Mouse (Mus musculus): ENCODE results near the gene Dusp8. TPM values are rescaled to one million over a fixed set of nuclear protein-coding genes. Genes with fewer than 3 reads are reported as not detected.

Dusp8 gene
- total and polyA plus RNA-seq, 3 experiments, result 10.7 to 15.9 (median 11.1) TPM

DNA sequence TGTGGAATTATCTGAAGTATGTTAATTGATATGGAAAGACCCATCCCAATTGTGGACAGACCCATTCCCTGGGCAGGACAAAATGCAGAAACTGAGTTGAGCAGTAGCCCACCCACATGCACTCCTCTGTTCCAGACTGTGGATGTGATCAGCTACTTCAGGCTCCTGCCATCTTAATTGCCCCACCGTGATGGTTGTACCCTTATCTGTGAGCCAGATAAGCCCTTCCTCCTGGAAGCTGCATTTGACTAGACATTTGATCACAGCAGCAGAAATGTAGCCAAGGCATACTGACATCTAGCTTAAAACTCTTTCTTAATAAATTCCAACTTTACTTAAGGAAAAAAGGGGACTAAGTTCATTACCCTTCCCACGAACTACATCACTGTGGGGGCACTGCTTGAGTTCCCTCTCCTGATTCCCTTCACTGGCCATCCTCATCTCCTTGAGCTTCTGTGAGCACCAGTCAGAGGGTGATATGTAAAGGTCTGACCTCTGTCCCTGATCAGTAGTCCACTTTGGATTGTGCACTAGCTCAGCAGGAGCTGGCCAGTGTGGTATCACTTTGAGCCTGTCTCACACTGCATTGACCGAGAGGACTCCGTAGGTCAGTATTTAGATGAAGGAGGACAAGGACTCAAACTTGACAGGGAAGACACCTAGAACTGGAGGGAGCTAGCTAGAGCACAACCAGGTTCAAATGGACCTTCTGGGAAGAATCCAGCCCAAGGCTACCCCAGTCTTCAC is 9.3 kb downstream of the Dusp8 start:
- DNase-seq, result no peak

DNA sequence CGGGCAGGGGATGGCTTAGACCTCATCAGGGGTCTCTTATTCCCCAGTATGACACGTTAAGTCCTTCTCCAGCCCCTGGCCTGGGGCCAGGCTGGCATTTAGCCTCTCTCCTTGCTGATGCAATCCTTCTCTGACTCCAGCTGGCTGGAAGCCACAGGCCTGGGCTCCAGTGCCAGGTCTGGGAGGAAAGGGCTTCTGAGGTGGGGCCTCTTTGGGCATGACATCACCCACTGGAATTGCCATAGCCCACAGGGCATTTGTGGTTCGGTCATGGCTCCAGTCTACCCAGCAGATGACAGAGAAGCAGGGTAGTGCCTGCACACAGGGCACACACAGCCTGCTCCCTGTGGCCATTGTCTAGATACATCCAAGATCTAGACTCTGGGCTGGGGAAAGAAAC is 10.8 kb downstream of the Dusp8 start:
- peak; percentile 95 for DNase-seq

DNA sequence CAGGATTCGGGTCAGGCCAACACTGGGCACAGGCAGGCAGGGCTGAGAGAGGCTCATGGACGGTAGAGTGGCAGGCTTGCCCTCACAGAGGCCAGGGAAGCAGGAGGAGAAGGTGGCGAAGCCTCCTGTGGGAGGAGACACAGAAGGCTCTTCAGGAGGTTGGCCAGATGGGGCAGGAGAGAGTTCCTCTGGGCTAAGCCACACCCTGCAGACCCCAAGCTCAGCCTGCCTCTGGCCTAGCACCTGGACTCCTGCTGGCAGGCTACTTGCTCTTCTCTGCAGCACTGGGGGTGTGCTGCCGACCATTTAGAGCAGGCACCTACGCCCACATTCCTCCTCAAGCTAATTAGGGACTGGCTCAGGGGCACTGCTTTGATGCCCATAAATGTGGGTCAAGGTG is 11.2 kb downstream of the Dusp8 start:
- no peak for DNase-seq

DNA sequence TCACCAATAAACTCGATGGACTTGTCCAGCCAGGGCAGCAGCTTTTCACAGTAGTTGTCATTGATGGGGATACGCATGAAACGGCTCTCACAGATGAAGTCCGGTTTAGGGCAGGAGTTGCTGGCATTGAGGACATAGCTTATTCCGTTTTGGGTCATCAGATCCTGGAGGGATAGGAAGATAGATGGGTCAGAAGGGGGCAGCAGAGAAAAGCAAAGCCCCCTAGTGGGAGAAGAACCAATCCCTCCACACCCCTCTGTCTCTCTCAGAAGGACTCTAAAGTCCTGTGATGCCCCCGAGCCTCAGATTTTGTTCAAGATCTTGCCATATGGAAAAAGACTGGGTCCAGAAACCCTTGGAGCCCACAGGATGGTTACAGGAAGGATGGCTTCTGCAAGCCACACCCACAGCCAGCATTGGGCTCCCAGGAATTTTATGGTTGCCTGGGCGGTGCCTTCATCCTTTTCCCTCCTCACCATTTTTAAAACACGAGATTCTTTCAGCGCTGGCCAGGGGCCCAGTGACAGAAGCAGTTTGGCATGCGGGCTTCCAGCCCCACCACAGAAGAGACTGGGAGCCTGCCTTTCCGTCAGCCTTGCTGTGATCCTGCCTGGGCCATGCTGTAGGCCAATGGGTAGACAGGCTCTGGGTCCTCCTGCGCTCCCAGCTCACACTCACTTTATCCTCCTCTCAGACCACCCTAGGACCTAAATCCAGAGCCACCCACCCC is 11.9 kb downstream of the Dusp8 start:
- peak; percentile 65 for DNase-seq

DNA sequence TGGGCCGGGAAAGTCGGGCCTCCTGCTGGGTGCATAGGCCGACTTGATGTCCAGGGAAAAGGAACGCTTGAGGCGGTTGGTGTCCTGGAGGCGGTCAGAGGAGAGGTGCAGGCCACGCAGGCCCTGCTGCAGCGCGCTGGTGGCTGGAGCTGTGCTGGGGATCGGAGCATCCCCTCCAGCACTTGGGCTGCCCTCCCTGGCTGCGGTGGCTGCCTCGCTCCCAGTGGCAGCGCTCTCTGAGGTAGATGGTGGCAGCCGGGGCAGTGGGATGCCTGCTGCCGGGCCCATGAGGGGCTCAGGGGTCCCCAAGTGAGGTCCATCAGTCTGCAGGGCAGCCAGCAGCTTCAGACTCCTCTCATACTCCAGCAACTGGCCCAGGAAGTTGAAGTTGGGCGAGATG is 13.0 kb downstream of the Dusp8 start:
- no peak for DNase-seq

DNA sequence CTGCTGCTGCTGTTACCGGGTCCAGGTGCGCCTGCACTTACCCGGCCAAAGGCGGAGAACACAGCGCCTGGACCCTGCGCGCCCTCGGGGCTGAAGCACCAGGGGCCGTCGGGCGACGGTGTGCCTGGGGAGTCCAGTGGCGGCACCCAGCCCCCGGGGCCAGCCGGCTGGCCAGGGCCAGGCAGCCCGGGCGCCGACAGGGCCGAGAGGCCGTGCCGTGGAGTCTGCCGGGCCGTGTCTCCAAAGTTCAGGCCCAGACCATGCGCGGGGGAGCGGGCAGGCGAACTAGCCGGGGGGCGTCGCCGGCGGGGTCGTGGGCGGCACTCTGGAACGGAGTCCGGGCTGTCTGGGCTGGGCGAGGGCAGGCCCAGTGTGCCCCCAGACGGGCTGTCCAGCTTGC is 13.5 kb downstream of the Dusp8 start:
- DNase-seq, result no peak

DNA sequence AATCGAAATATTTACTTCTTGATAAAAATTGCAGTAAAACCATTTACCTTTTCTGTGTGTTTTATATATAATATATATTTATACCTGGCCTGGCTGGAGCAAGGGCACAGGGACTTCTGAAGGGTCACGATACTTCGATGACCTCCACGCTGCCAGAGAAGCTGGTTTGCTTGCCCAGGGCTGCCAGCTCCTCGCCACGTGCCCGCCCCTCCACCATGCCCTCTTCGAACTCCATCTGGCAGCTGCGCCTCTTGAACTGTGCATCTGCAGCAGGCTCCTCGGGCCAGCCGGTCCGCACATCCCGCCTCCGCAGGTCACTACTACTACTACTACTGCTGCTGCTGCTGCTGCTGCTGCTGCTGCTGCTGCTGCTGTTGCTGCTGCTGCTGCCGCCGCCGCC is 13.9 kb downstream of the Dusp8 start:
- DNase-seq, result no peak

DNA sequence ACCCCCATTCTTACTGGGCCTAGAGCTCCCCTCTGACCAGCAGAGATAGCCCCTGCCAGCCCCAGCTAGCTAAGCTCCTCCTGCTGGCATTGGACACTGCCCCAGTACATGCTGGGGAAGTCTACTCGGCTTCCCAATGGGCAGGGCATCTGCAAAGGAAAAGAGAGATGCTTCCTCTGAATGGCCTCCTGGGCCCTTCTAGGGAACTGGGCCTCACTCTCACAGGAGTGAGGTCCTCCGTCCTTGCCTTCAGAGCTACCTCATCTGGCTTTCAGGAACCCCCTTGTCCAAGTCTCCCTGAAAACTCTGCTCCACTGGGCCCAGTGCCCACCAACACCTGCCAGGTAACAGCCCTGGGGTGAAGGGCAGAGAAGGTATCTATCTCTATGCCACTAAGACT is 14.8 kb downstream of the Dusp8 start:
- no peak for DNase-seq

DNA sequence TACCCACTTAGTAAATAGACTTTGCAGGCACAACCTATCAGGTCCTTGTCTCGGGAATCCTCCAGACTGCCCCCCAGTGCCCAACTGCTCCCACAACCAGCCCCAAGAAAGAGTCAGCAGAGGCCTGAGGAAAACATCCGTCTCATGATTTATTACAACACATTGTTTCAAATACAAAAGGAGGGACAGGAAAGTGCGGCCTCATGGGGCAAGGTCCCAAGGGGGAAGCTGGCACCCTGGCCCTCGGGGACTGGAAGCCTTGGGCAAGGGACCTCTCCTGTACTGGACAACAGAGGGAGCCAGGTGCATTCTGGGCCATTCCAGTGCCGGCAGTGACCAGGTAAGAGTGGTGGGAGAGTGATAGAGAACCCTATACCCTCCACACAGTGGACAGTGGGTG is 16.3 kb downstream of the Dusp8 start:
- no peak for DNase-seq

DNA sequence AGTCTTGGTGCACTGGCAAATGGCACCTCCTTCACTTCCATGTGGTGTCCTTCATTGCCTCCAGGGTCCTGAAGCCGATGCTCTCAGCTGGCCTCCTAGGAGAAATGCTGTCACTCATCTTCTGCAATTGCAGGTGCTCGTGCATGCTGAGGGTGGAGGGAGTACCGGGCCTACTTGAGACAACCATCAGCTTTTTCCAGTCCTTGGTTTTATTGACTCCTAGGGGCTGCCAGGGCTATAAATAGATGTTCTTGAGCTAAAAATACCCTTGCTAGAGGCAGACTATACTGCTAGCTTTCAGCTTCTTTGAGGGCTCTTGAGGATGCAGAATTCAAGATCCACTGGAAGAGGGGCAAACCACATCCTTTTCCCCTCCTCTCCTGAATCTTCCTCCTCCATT is 18.5 kb downstream of the Dusp8 start:
- DNase-seq, result no peak

DNA sequence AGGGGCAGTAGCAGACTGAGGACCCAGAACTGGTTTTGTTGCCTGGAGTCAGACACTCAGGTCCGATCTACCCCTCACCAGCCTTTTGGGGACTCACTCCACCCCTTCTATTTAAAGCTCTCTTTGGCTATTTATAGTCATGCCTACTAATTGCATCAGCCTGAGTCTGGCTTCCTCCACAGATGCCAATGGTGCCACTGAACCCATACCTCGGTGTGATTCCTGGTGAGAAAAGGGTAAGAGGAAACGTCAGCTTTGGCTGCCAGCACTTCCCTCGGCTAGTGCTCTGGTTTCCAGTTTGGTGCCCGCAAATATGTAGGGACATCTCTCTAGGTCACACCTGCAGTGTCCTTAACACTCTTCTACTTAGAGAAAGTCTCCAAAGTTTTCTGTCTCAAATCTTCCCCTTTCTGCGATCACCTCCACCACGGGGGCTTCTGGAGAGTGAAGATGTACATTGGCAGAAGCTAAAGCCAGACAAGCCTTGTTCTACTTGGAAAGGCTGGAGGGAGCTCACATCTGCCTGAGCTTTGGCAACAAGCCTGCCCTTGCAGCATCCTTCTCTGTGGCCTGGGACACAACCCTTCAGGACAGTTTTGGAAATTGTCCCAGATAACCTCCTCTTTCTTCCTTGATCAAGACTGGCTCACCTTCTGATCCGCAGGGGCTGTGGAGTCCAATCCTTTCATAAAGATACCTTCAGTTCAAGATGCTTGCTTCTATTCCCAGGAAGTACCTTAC is 21.3 kb downstream of the Dusp8 start:
- no peak for DNase-seq

DNA sequence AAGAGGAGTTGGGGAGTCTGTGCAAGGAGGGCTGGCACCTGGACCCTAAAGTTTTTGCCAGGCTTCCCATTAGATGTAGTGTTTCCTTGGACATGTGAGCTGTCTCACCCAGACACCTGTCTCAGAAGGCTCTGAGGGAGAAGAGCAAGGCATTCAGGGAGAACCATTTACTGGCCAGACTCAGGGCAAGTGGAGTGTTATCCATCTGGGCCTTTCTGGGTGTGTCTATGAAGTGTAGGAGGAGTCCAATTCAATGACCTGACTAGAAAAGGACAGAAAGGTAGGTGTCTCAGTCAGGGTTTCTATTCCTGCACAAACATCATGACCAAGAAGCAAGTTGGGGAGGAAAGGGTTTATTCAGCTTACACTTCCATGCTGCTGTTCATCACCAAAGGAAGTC is 23.9 kb downstream of the Dusp8 start:
- DNase-seq, result no peak

DNA sequence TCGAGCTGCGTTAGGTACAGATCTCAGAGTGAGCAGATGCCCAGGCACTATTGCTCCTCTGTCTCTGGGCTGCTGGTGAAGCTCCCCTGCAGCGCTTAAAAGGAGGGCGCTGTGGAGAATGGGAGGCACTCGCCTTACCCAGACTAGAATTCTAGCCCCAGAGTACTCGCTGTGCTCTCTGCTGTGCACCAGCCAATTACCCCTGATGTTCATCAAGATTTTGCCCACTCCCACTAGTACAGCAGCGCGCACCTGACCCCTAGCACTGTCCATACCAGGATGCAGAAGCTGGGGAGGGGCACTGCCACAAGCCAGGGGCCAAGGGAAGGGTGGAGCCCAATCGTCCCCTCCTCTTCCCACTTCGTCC is 24.4 kb downstream of the Dusp8 start:
- DNase-seq, result no peak

DNA sequence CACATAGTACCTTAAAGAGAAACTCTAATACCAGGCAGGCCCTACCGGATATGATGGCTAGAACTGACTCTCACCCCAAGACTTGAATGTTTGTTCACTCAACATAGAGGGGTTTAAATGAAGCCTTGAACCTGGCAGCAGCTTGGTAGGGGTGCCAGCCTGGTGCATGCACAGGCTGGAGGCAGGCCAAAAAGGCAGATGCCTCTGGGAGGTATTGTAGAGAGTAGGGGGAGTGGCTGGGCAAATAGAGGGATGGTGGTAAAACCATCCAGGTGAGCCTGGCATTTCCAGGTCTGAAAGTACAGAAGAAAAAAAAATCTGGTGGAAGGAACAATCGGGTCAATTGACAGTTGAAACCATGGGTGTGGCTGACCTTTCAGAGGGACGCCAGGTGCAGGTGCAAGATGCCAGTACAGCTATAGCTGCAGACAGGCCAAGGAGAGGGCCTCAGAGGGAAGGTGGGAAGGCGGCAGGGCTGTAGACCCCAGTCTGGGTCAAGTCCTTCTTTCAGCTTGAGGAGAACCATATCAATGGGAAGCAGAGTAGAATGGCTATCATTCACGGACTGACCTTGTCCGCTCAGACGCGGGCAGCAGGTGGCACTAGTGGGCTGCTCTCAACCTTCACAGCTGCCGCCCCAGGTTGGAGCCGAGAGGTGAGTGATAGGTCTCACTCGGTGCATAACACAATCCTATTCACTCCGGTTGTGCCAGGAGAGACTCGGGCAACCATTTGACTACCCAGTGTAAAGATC is 25.0 kb downstream of the Dusp8 start:
- peak; percentile 74 for DNase-seq

DNA sequence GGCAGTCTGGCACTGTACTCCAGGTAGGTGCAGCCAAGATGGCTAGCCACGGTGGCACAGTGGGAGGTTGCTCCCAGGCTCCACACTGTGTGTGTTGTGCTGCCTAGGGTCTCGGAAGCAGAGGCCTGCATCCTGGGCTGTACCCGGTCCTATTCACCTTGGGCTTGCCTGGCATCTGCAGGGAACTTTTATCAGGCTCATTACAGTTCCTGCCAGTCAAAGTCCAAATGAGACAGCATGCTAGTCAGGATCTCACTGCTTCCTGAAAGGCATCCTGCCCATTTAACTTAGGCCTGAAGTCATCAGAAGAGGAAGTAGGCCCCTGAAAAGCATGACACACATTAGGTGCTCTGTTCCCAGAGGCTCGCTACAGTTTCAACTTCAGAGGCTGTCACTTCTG is 27.2 kb downstream of the Dusp8 start:
- DNase-seq, result no peak

DNA sequence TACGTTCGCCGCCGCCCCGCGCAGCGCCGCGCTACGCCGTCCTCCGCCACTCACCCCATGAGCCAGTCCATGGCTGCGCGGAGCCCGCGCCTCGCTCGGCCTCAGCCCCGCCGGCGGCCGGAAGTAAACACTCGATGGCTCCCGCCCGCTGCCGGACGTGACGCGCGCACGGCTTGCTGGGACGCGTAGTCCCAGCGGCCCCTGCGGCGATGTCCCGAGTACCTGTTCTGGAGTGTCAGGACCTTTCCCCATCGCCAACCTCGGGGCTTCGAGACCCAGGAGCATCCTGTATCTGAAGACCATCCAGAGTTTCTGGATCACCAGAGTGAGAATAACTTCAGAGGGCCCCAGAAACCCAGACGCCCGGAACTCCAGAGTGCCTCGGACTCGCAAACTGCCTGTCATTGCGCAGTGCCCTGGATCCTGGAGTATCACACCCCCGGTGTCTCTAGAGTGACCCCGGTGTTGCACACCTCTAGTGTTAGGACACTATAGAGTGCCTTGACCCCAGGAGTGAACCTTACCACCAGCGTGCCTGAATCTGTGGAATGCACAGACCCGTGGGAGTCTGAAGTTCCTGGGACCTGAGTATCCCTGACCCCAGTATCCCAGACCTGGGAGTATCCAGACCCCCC is 34.6 kb downstream of the Dusp8 start, which contains the start of gene Mob2:
Mob2 (minus strand) TSS at position 135 of the 635 bp plus-strand sequence.
- DNase-seq, result peak; percentile 95

DNA sequence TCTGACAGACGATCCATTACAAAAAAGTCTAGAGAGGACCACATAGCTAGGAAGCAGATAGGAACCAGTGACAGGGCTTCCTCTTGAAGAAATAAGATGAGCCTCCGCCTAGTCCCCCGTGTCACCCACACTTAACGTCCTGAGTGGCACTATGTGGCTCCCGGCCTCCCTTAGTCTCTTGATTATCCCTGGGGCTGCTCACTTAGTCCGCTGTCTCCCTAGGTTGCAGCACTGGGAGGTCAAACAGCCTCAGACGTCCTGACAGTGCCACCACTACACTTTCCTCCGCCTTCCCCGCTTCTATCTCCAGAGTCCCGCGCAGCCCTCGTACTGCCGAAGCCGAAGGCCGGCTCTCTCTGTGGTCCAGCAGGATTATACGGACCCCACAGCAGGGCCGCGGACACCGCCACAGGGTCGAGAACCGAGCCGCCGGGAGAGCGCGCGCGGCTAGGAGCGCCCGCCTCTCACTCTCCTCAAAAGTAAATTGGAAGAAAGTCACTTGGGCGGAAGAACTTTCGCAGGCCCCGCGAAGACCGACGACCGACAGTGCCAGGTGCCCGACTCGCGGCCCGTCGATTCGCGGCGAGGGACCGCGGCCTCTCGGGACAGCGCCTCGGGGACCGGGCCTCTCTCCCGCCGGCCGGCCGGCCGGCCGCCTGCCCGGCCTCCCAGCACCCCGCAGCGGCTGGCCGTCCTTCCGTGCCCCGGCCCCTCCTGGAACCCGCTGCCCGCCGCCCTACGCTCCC is 35.3 kb downstream of the Dusp8 start:
- no peak for DNase-seq

DNA sequence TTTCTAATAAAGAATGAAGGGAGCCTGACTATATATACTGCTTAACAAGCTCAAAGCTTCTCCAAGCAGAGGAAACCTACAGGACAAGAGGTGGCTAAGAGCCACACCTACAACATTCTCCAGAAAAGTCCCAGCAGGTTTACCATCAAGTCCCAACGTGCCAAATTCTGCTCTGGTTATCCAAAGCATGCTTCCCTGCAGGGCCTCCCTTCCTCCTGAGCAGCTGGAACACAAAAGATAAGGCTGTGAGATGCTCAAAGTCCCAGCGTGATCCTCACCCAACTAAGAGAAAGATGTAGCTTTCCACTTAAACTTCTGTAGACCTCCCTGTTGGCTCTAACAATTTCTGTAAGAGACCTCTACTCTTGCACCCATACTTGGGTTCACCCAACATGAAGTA is 36.6 kb downstream of the Dusp8 start:
- DNase-seq, result no peak

DNA sequence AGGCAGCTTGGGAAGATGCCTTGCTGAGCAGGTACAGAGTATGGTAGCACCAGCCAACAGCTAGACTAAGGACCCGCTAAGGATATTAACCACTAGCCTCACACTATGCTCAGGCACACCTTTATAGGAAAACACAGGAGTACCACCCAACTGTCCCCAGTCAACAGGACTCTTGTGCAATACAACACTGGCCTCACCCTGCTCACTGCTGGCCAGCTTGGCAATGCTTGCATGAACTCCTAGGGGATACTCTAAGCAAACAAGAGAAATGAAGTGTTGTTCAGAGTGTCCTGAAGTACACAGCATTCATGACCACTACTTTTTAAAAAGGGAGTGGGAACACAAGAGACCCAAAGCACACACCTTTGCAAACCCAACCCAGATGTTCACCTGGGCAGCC is 38.5 kb downstream of the Dusp8 start:
- no peak for DNase-seq

DNA sequence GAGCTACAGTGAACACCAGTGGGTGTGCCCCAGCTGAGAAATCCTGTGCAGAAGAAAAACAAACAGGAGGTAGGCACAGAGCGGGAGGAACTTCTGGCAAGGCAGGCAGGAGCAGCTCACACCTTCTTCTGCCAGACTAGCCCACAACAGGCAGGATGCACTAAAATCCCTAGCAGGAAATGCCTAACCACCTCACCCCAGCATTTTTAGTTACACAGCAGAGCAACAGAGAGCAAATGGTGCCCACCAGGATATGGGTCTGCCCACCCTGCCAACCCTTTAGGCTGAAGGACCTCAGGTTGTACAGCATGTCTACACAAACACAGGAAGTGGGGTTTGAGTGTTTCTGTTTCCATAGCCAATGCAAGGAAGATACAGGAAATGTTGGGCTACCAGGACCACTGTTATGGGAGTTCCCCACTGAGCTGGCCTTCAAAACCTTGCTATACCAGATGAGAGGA is 39.0 kb downstream of the Dusp8 start:
- no peak for DNase-seq

DNA sequence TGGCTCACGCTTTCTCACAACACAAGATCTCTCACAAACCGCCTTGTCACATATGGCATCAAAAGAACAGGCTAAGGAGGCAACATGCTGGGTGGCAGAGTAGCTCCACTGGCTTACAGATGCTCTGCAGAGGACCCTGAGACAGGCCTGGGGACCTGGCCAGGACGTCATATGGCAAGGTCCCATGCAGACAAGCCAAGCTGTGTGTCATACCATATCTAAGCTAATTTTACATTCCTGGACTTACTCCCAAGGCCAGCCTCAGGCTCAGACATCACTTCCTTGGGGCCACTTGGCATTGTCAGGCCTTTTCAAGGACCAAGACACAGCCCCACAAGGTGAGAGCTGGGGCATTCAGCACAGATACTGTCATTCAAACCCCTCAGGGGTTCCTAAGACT is 40.2 kb downstream of the Dusp8 start:
- DNase-seq, result peak; percentile 84
